Mouse (Mus musculus) hindbrain, embryonic 15.5 days (tissue): Measurements from ENCODE around the gene Kcnb1. TPM values are rescaled to one million over a fixed set of nuclear protein-coding genes. Genes with fewer than 3 reads are reported as not detected.

ENCODE experiments used
- ATAC-seq: fragments of 200-750 bp; cut with Nextera tagmentation; 2 replicates; pipeline ENCODE4 v1.8.0; 2017; ENCODE audit warnings: low read depth, moderate number of reproducible peaks, moderate TSS enrichment; ENCODE audit not compliant: low FRiP score
- H3K27ac ChIP-seq: fragments of 300-500 bp; sonication (generic); replicated peaks from 2 replicates; pipeline ENCODE4 v1.5.1; 2015; ENCODE audit warnings: mild to moderate bottlenecking, inconsistent platforms
- H3K27me3 ChIP-seq: fragments of 300-500 bp; sonication (generic); 2 replicates; pipeline ENCODE4 v1.6.1; 2015; ENCODE audit warnings: control low read depth, inconsistent platforms
- H3K36me3 ChIP-seq: fragments of 300-500 bp; sonication (generic); 2 replicates; pipeline ENCODE4 v1.6.1; 2015; ENCODE audit warnings: control low read depth, inconsistent platforms
- H3K4me1 ChIP-seq: fragments of 300-500 bp; sonication (generic); replicated peaks from 2 replicates; pipeline ENCODE4 v1.6.1; 2015; ENCODE audit warnings: control low read depth, inconsistent platforms
- H3K4me2 ChIP-seq: fragments of 300-500 bp; sonication (generic); 2 replicates; pipeline ENCODE4 v1.6.1; 2015; ENCODE audit warnings: moderate library complexity, mild to moderate bottlenecking, inconsistent platforms
- H3K4me3 ChIP-seq: fragments of 300-500 bp; sonication (generic); 2 replicates; pipeline ENCODE4 v1.5.1; 2015; ENCODE audit warnings: mild to moderate bottlenecking, inconsistent platforms
- H3K9ac ChIP-seq: fragments of 300-500 bp; sonication (generic); 2 replicates; pipeline ENCODE4 v1.6.1; 2015; ENCODE audit warnings: inconsistent platforms
- H3K9me3 ChIP-seq: fragments of 300-500 bp; sonication (generic); 2 replicates; pipeline ENCODE4 v1.6.1; 2016; ENCODE audit warnings: control low read depth, inconsistent platforms
- WGBS: fragments of 180-500 bp; shearing (Covaris S2); methylation state at CpG from one replicate; pipeline ENCODE4 v1.1.7; 2015; 5-methylcytosine and 5-hydroxymethylcytosine counted together
- polyA plus RNA-seq: library from polyadenylated mRNA; unstranded; fragments of >200 nt; fragmentation: Nextera tagmentation; extraction: Ambion mirVana; gene quantifications from 2 replicates; pipeline ENCODE4 v1.2.1, GENCODE M21; 2015

Gene Kcnb1
- polyA plus RNA-seq, 1 experiment from 2014 or later, result 3.4 TPM

GRCm38 (mm10) chr2:167156118-167156715, 33.7 kb downstream of the Kcnb1 start:
- no peak overlapping the region for H3K9ac ChIP-seq
- no peak overlapping the region for H3K27ac ChIP-seq
- H3K4me3 ChIP-seq, result no peak overlapping the region
- no peaks in the 10 kb centered on the region for H3K9me3 ChIP-seq
- peaks cover 13% of the 10 kb centered on the region for H3K4me1 ChIP-seq
- WGBS, result 27% methylated on average over 9 of the region's 9 CpGs
- H3K36me3 ChIP-seq, result peaks cover 2% of the 10 kb centered on the region; the same call in 1 of the 2 replicates
- H3K4me2 ChIP-seq, result no peak overlapping the region
- H3K27me3 ChIP-seq, result no peaks in the 10 kb centered on the region
- peak; percentile 24; the same call in 1 of the 2 replicates for ATAC-seq

DNA sequence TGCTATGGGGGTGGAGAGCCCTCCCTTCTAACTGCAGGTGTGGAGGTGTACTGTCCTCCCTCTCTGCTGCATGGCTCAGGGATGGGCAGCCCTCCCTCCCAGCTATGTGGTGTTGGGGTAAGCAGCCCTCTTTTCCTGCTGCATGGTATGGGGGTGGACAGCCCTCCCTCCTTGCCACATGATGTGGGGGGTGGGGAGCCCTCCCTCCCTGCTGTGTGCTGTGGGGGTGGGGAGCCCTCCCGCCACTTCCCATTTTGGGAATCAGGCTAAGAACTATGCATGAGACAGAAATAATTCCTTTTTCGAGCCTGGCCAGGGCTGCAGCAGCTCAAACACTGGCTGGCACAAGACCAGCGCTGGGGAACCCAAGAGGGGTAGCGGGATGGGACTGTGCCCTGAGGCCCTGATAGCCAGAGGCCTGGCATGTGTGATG, 34.4 kb downstream of the Kcnb1 start:
- no peaks in the 10 kb centered on the region for H3K9me3 ChIP-seq
- H3K27me3 ChIP-seq, result no peaks in the 10 kb centered on the region
- H3K36me3 ChIP-seq, result peaks cover 3% of the 10 kb centered on the region; the same call in 1 of the 2 replicates
- peak; percentile 47; the same call in 1 of the 2 replicates for ATAC-seq
- H3K4me3 ChIP-seq, result no peak overlapping the region
- peaks cover 13% of the 10 kb centered on the region for H3K4me1 ChIP-seq
- 38% methylated on average over 4 of the region's 4 CpGs for WGBS
- no peak overlapping the region for H3K9ac ChIP-seq
- H3K4me2 ChIP-seq, result no peak overlapping the region
- no peak overlapping the region; the same call in 1 of the 2 replicates for H3K27ac ChIP-seq

DNA sequence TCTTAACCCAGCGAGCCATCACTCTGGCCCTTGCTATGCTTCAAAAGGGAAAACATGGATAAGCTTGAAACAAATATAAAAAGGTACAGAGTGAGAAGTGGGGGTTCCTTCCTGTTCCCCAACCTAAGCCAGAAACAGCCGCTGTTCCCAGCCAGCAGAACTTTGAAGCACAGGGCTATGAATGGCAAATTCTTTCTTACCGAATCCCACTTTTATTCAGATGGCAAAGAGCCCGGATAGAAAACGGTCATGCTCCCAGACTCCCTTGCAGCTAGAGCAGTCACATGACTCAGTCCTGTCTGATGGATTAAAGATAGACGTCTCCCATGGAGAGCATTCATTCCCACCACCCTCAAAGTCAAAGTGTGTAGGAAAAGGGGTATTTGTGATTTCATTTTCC, 39.1 kb downstream of the Kcnb1 start:
- no peak overlapping the region for H3K4me2 ChIP-seq
- peaks cover 3% of the 10 kb centered on the region; the same call in 1 of the 2 replicates for H3K36me3 ChIP-seq

GRCm38 (mm10) chr2:167150135-167150534, 39.8 kb downstream of the Kcnb1 start:
- peaks cover 3% of the 10 kb centered on the region; the same call in 1 of the 2 replicates for H3K36me3 ChIP-seq
- H3K4me2 ChIP-seq, result no peak overlapping the region
- WGBS, result 94% methylated on average over 7 of the region's 7 CpGs
- ATAC-seq, result no peak
- H3K9me3 ChIP-seq, result no peaks in the 10 kb centered on the region
- no peak overlapping the region for H3K4me3 ChIP-seq
- H3K4me1 ChIP-seq, result peaks cover 7% of the 10 kb centered on the region
- H3K27me3 ChIP-seq, result no peaks in the 10 kb centered on the region
- no peak overlapping the region for H3K27ac ChIP-seq
- H3K9ac ChIP-seq, result no peak overlapping the region

More for the DNA sequence above, 39.1 kb downstream of the Kcnb1 start:
- Histone ChIP-seq H3K9me3 (no peaks in the 10 kb centered on the region), H3K4me3 (no peak overlapping the region), H3K9ac (no peak overlapping the region), H3K27me3 (no peaks in the 10 kb centered on the region), H3K4me1 (peaks cover 12% of the 10 kb centered on the region), H3K27ac (no peak overlapping the region)
- 94% methylated on average over 6 of the region's 6 CpGs for WGBS
- ATAC-seq, result no peak

DNA sequence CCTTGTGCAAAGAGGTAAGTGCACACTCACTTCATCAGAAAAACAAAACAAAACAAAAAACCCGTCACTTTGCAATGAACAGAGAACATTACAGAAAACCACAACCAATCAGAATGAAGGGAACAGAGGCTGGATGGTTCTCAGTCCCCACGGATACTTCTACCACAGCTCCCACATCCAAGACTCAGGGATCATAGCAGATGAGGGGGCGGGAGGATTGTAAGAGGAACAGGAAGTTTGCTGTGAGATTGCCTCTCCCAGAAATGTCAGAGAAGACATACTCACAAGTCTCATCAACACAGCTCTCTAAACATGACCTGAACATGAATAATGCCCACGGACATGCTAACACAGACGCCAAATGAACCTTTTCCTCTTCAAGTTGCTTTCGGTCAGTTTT, 40.9 kb downstream of the Kcnb1 start:
- ATAC-seq, result no peak
- Histone ChIP-seq H3K36me3 (peaks cover 3% of the 10 kb centered on the region; the same call in 1 of the 2 replicates), H3K4me2 (no peak overlapping the region), H3K27me3 (no peaks in the 10 kb centered on the region), H3K4me1 (peaks cover 18% of the 10 kb centered on the region), H3K9ac (no peak overlapping the region), H3K4me3 (no peak overlapping the region), H3K27ac (no peak overlapping the region), H3K9me3 (no peaks in the 10 kb centered on the region)
- WGBS, result 95% methylated on average over 6 of the region's 6 CpGs

DNA sequence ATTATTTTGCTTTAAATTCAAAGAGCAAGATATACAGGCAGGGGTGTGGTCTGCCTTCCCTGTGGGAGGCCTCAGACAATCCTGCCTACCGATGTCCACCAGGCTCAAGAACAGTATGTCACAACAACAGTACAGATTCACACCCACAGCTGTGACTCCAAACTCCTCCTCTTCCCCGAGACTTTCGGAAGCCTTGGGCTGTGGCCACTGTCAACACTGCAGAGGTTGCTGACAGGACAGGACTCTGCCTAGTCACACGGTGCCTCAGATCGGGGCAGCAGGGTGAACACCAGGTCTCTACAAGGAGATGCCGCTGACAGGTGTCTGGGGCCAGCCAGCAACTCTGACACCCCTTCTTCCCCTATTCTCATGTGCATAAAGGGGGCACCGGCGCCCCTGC, 42.2 kb downstream of the Kcnb1 start:
- Histone ChIP-seq H3K27me3 (no peaks in the 10 kb centered on the region), H3K4me3 (no peak overlapping the region), H3K36me3 (peaks cover 3% of the 10 kb centered on the region; the same call in 1 of the 2 replicates), H3K4me1 (peaks cover 21% of the 10 kb centered on the region), H3K4me2 (no peak overlapping the region), H3K27ac (no peak overlapping the region), H3K9ac (no peak overlapping the region), H3K9me3 (no peaks in the 10 kb centered on the region)
- ATAC-seq, result no peak
- WGBS, result 79% methylated on average over 8 of the region's 8 CpGs

DNA sequence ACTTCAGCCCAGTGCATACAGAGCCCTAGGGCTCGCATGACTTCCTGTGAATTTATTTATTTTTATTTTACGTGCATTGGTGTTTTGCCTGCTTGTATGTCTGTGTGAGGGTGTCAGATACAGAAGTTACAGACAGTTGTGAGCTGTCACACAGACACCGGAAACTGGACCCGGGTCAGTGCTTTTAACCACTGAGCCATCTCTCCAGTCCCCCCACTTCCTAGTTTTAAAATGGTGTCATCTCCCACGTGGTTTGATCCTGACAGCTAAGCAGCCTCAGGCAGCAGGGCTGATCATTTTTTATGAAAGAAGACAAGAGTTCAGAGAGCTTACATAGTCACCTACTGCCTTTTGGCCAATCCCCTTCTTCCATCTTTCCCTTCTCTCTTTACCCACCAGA, 44.1 kb downstream of the Kcnb1 start:
- Histone ChIP-seq H3K9me3 (no peaks in the 10 kb centered on the region), H3K4me2 (no peak overlapping the region), H3K4me3 (no peak overlapping the region), H3K9ac (no peak overlapping the region), H3K27me3 (no peaks in the 10 kb centered on the region), H3K36me3 (no peaks in the 10 kb centered on the region), H3K27ac (no peak overlapping the region; the same call in 1 of the 2 replicates), H3K4me1 (peaks cover 21% of the 10 kb centered on the region)
- ATAC-seq, result no peak
- 64% methylated on average over 5 of the region's 5 CpGs for WGBS

DNA sequence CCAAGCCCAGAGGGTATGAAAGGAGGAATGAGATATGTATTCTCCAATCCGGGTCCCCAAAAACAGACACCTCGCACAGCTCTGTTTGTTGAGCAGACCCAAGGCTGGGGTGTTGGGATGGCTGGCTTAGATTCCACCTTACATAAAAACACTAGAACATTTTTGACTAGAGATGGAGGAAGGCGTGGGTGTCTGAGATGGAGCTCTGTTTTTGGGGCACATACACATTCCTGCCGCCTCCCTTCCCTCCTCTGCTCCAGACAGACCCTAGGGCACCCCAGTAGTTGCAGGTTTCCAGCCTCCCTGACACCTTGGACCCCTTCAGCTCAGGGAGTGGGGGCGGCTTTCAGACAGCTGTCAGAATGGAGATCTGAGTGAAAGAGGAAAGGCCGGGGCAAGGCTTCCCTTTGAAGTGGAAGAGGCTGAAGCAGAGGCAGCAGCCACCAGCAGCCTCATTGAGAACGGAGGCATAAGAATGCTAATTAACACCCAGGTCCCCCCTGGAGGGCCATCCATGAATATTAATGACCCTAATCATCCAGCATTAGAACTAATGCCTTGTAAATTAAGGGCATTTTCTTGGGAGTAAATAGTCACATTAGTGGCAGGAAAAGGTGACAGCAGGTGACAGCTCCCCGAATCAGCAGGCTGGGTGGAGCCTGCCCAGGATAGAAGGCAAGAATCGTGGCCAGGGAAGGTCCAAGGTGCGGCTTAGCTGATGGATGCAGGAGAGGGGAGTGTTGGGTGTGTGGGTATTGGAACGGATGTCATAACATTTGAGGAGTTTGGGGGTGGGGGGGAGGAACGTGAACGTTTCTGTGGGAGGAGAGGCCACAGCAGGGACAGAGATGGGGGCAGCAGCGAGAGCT, 45.3 kb downstream of the Kcnb1 start:
- H3K9ac ChIP-seq, result no peak overlapping the region
- no peaks in the 10 kb centered on the region for H3K9me3 ChIP-seq
- no peak; the same call in 1 of the 2 replicates for ATAC-seq
- H3K27me3 ChIP-seq, result no peaks in the 10 kb centered on the region
- no peaks in the 10 kb centered on the region for H3K36me3 ChIP-seq
- no peak overlapping the region for H3K4me3 ChIP-seq
- H3K4me1 ChIP-seq, result peaks cover 21% of the 10 kb centered on the region
- peak overlapping the region; percentile 21; the same call in 1 of the 2 replicates for H3K27ac ChIP-seq
- 13% methylated on average over 14 of the region's 14 CpGs for WGBS
- no peak overlapping the region for H3K4me2 ChIP-seq

- Histone ChIP-seq H3K4me3 (no peak overlapping the region), H3K9me3 (no peaks in the 10 kb centered on the region), H3K36me3 (no peaks in the 10 kb centered on the region), H3K4me2 (no peak overlapping the region), H3K4me1 (peaks cover 21% of the 10 kb centered on the region), H3K27me3 (no peaks in the 10 kb centered on the region), H3K27ac (no peak overlapping the region), H3K9ac (no peak overlapping the region)
- 76% methylated on average over 2 of the region's 2 CpGs for WGBS
- no peak; the same call in 1 of the 2 replicates for ATAC-seq
These were observed 46.0 kb downstream of the Kcnb1 start for GRCm38 (mm10) chr2:167143914-167144313.

DNA sequence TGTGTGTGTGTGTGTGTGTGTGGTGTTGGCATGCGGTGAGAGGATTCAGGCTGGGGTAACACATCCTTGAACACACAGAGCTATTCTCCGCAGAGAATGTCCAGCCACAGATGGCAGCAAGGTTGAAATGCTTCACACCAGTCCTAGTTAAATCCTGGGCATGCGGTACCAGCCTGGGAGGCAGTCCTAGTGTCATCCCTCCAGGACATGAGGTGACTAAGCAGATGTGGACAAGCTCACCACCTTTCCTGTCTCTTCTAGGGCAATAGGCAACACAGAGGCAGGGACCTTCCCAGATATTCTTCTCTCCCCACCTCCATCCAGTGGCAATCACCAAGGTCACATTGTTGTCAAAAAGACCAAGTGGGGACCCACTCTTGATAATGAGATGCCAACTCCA, 47.7 kb downstream of the Kcnb1 start:
- Histone ChIP-seq H3K4me2 (no peak overlapping the region), H3K9me3 (no peaks in the 10 kb centered on the region), H3K27ac (no peak overlapping the region), H3K4me3 (no peak overlapping the region), H3K9ac (no peak overlapping the region), H3K27me3 (no peaks in the 10 kb centered on the region), H3K36me3 (no peaks in the 10 kb centered on the region), H3K4me1 (peaks cover 22% of the 10 kb centered on the region)
- ATAC-seq, result no peak
- WGBS, result 96% methylated on average over 3 of the region's 3 CpGs

DNA sequence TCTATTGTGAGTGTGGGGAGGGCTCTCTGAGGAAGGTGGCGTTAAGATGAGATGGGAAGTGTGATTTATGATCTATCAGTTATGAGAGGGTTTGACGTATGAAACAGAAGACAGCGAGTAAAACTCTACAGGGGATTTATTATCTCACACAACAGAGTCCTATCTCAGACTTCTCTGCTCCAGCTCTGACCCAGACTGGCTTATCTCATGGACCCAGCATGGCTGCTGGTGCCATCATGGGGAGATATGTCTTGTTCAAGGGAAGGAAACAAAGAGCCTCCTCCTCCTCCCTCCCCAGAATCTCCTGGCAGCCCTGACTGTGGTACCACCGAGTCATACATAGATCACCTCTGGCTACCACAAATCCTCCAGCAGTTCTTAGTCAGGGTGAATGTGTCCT, 48.1 kb downstream of the Kcnb1 start:
- Histone ChIP-seq H3K9me3 (no peaks in the 10 kb centered on the region), H3K36me3 (no peaks in the 10 kb centered on the region), H3K4me2 (no peak overlapping the region), H3K27ac (no peak overlapping the region), H3K4me3 (no peak overlapping the region), H3K4me1 (peaks cover 27% of the 10 kb centered on the region), H3K9ac (no peak overlapping the region), H3K27me3 (no peaks in the 10 kb centered on the region)
- no peak for ATAC-seq
- WGBS, result 81% methylated on average over 4 of the region's 4 CpGs

GRCm38 (mm10) chr2:167139801-167140269, 50.1 kb downstream of the Kcnb1 start:
- H3K4me1 ChIP-seq, result peaks cover 20% of the 10 kb centered on the region
- 69% methylated on average over 13 of the region's 13 CpGs for WGBS
- ATAC-seq, result no peak

More at GRCm38 (mm10) chr2:167139801-167140269, 50.1 kb downstream of the Kcnb1 start:
- no peak overlapping the region for H3K4me3 ChIP-seq
- H3K4me2 ChIP-seq, result no peak overlapping the region
- H3K36me3 ChIP-seq, result no peaks in the 10 kb centered on the region
- H3K27ac ChIP-seq, result no peak overlapping the region
- H3K9me3 ChIP-seq, result no peaks in the 10 kb centered on the region
- no peak overlapping the region for H3K9ac ChIP-seq
- no peaks in the 10 kb centered on the region for H3K27me3 ChIP-seq
